Mouse (Mus musculus) Patski (cell line): Measurements from ENCODE around the gene Crabp2. TPM values are rescaled to one million over a fixed set of nuclear protein-coding genes. Genes with fewer than 3 reads are reported as not detected.

Source experiments
- ATAC-seq: fragments of 100-300 bp; one replicate; pipeline ENCODE4 v1.8.0; 2021
- CTCF ChIA-PET: fragments of 350-600 bp; sonication (Branson Sonifier 250); formaldehyde crosslinking; loops from one replicate; lab custom pipeline; 2022; ENCODE audit warnings: inconsistent platforms; lab: Charles Lee
- POLR2A ChIA-PET: fragments of 350-600 bp; sonication (Branson Sonifier 250); formaldehyde crosslinking; loops from one replicate; lab custom pipeline; 2022; ENCODE audit warnings: antibody characterized with exemption, inconsistent platforms; lab: Charles Lee
- DNase-seq: peaks from one replicate; pipeline ENCODE4 v3.0.0-alpha.2; 2011; ENCODE audit warnings: low read depth, low spot score
- H3K27me3 ChIP-seq: fragments of 371-371 bp; one replicate; pipeline ENCODE4 v1.5.1; 2021
- CTCF ChIP-seq: fragments of 100-300 bp; IDR thresholded peaks from one replicate; pipeline ENCODE4 v1.5.1; 2021
- in situ Hi-C: fragments of 300-500 bp; cut with MboI; formaldehyde crosslinking; loops from 3 replicates; pipeline ENCODE4 v1.11.1; 2018; ENCODE audit warnings: low pct_unique_long_range_greater_than_20kb, mixed read lengths
- polyA plus RNA-seq: library from polyadenylated mRNA; unstranded; gene quantifications from one replicate; pipeline ENCODE4 v1.2.3, GENCODE M21; 2021

Gene Crabp2
- polyA plus RNA-seq, 1 experiment from 2014 or later = 0.59 TPM

DNA sequence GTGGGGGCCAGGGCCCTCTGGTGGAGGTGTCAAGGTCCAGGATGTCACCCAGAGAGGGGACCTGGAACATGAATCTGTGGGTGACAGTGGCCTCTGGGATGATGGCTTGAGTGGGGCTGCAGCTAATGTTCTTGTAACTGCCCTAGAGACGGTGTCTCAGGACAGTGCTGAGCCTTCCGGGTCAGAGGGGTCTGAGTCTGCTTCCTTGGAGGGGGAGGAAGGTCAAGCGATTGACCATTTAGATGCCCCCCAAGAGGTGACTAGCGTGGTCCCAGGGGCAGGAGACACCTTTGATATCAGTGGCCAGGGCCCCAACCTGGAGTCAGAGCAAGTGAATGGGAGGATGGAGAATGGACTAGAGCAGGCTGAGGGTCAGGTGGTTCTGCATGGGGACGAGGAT, 31.0 kb downstream of the Crabp2 start:
- POLR2A ChIA-PET = interaction anchor here (9.4 kb wide), 1 partner anchor 7 kb away, joined by 96 read pairs; the partner anchor contains the start of gene Nes

DNA sequence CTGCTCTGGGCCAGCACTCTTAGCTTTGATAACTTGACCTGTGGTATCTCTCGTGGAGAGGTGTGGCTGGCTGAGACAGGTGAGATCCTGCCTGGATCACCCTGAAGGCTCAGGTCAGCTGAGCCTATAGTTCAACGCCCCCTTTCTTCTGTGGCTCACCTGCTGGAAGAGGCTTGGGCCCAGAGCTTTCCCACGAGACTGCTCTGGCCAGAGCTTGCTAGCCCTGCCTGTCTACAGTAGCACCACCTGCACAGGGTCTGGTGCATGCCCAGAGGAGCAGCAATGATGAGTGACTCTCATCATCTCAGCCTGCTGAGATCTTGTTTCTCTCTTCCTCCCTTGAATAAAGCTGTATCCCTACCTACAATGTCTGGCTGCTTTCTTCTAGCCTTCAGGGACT, 31.6 kb downstream of the Crabp2 start:
- TF ChIP-seq CTCF = no peak
- in situ Hi-C loops = no loop called here
- H3K27me3 ChIP-seq = no peaks in the 10 kb centered on the region
- CTCF ChIA-PET = interaction anchor here (0.6 to 18.5 kb wide), 2 partner anchors 14 to 210 kb away, joined by 3 to 437 read pairs; partner anchors contain the start of gene Nes
- POLR2A ChIA-PET = interaction anchor here (9.4 kb wide), 1 partner anchor 8 kb away, joined by 96 read pairs; the partner anchor contains the start of gene Nes
- DNase-seq (no peak), ATAC-seq (no peak)

More for the DNA sequence above, 31.0 kb downstream of the Crabp2 start:
- no peaks in the 10 kb centered on the region for H3K27me3 ChIP-seq
- no peak for TF ChIP-seq CTCF
- CTCF ChIA-PET = interaction anchor here (18.5 kb wide), 1 partner anchor 13 kb away, joined by 437 read pairs; the partner anchor contains the start of gene Nes
- in situ Hi-C loops = no loop called here
- ATAC-seq (no peak), DNase-seq (no peak)

GRCm38 (mm10) chr3:87980728-87981127, 32.3 kb downstream of the Crabp2 start:
- H3K27me3 ChIP-seq = no peaks in the 10 kb centered on the region
- TF ChIP-seq CTCF = no peak
- in situ Hi-C loops = no loop called here
- ATAC-seq (no peak), DNase-seq (no peak)
- CTCF ChIA-PET = interaction anchor here (0.6 to 18.5 kb wide), 2 partner anchors 14 to 211 kb away, joined by 3 to 437 read pairs; partner anchors contain the start of gene Nes
- POLR2A ChIA-PET = interaction anchor here (1.0 to 9.4 kb wide), 2 partner anchors 8 to 41 kb away, joined by 3 to 96 read pairs; partner anchors contain the start of gene Nes

- in situ Hi-C loops = no loop called here
- H3K27me3 ChIP-seq = no peaks in the 10 kb centered on the region
- ATAC-seq = no peak
- no peak for DNase-seq
- CTCF ChIA-PET = interaction anchor here (18.5 kb wide), 1 partner anchor 15 kb away, joined by 437 read pairs; the partner anchor contains the start of gene Nes
- POLR2A ChIA-PET = interaction anchor here (0.6 to 9.4 kb wide), 3 partner anchors 9 to 45 kb away, joined by 3 to 96 read pairs (median 3); partner anchors contain the start of gene Nes
- TF ChIP-seq CTCF = no peak
Observed at GRCm38 (mm10) chr3:87981214-87981760, 32.8 kb downstream of the Crabp2 start.

DNA sequence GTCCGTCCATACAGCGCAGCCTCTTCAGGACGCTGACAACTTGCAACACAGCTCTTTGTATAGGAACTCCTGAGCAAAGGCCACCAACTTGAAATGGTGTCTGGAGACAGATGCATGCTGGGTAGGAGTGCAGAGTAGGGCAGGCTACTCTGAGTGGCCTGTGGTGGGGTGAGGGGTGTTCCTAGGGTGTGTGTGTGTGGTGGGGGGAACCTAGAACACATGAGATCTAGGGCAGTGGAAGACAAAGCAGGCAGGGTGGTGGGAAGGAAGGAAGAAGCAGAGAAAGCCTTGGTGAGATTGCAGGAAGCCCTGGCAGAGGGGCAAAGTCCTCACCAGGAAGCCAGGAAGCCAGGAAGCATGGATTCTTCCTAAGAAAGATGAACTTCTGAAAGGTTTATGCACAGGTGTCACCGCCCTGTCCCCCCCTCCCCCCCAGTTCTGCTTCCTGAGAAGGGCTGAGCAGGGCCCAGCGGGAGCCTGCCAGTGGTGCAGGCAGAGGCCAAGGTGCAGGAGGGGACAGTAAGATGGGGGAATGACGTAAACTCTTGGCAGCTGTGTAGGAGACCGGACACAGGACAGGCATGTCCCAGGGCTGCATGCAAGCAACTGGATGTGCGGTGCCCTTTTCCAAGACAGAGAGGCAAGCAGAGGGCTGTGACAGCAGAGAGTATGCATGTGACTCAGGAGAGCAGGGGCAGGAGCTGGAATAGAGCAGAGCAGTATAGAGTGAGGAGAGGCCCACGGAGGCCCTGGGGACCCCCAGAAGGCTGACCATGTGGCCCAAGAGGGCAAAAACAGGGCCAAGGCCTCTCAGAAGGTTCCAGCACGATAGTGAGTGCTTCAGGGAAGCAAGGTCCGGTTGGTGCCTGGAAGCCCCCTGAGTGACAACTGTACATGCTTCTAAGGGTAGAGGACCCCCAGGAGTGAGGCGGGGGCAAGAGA, 33.7 kb downstream of the Crabp2 start:
- H3K27me3 ChIP-seq = no peaks in the 10 kb centered on the region
- ChIA-PET POLR2A (interaction anchor here (0.6 to 9.4 kb wide), 4 partner anchors 10 to 46 kb away, joined by 3 to 96 read pairs (median 3); partner anchors contain the start of gene Nes), CTCF (interaction anchor here (18.5 kb wide), 1 partner anchor 16 kb away, joined by 437 read pairs; the partner anchor contains the start of gene Nes)
- no peak for TF ChIP-seq CTCF
- ATAC-seq (peak; percentile 2), DNase-seq (no peak)
- in situ Hi-C loops = no loop called here

GRCm38 (mm10) chr3:87982836-87983601, 34.6 kb downstream of the Crabp2 start:
- ChIA-PET CTCF (interaction anchor here (0.7 to 18.5 kb wide), 2 partner anchors 17 to 47 kb away, joined by 3 to 437 read pairs; partner anchors contain the start of gene Nes), POLR2A (interaction anchor here (0.9 to 9.4 kb wide), 4 partner anchors 11 to 22 kb away, joined by 3 to 96 read pairs (median 4); partner anchors contain the start of gene Nes)

DNA sequence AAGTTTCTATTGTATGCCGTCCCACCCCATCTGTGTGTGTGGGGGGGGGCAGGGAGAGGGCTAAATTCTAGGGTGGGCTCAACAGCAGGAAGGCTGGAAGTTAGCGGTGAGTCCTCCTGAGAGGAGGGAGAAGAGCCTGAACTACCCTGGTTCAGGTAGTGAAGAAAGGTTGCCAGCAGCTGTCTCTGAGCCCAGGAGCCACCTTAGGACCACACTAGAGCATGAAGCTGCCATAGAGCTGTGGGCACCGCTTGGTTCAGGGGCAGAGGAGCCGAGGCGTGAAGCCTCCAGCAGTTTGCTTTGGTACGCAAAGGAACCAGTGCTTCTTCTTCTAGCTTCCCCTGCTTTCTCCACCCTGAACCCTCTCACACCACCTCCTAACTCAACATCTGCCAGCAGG, 35.2 kb downstream of the Crabp2 start:
- TF ChIP-seq CTCF = no peak
- no peak for ATAC-seq
- POLR2A ChIA-PET = interaction anchor here (0.9 to 9.4 kb wide), 4 partner anchors 11 to 49 kb away, joined by 3 to 96 read pairs (median 4); partner anchors contain the start of gene Nes
- CTCF ChIA-PET = interaction anchor here (0.7 to 18.5 kb wide), 2 partner anchors 17 to 48 kb away, joined by 3 to 437 read pairs; partner anchors contain the start of gene Nes
- no peaks in the 10 kb centered on the region for H3K27me3 ChIP-seq
- DNase-seq = no peak
- in situ Hi-C loops = no loop called here

More at GRCm38 (mm10) chr3:87982836-87983601, 34.6 kb downstream of the Crabp2 start:
- no peak for TF ChIP-seq CTCF
- DNase-seq = peak; percentile 44
- ATAC-seq = peak; percentile 46
- in situ Hi-C loops = no loop called here
- no peaks in the 10 kb centered on the region for H3K27me3 ChIP-seq

DNA sequence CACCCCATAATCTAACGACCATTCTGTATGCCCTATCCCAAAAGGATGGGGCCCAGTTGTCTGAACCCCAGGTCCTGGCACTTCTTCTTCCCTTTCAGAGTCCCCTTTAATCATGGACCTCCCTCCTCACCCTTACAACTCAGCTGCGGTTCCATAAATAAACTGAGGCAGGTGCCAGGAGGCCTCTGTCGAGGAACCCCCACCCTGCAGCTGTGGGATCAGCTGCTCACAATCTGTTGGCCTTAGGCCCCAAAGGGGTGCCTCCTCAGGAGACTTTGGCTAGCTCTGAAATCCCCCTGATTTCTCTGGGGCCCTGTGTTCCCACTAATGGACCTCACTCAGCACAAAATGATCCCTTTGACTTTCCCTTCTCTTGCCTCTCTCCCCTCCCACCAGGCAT, 35.6 kb downstream of the Crabp2 start:
- TF ChIP-seq CTCF = no peak
- POLR2A ChIA-PET = interaction anchor here (0.9 to 9.4 kb wide), 4 partner anchors 12 to 49 kb away, joined by 3 to 96 read pairs (median 4); partner anchors contain the start of gene Nes
- CTCF ChIA-PET = interaction anchor here (18.5 kb wide), 1 partner anchor 18 kb away, joined by 437 read pairs; the partner anchor contains the start of gene Nes
- DNase-seq (no peak), ATAC-seq (no peak)
- no peaks in the 10 kb centered on the region for H3K27me3 ChIP-seq
- in situ Hi-C loops = no loop called here
